Mouse (Mus musculus) bone marrow macrophage, adult 2 months (primary cell): ENCODE measurements at regions not wholly inside any gene's neighbourhood (a gene's known extent, or its start where the extent isn't known, plus 50 kb on each side); places are given as distances from the start of the nearest gene placed in this dataset.
A peak's percentile ranks its signal among the peaks of the same experiment; 100 is the strongest.

Experiments
- H3K27ac ChIP-seq: 2 replicates; pipeline ENCODE4 v1.5.1; 2012; ENCODE audit warnings: low read depth, low read length; ENCODE audit not compliant: insufficient read depth
- H3K4me1 ChIP-seq: 2 replicates; pipeline ENCODE4 v1.6.1; 2012; ENCODE audit warnings: low read length; ENCODE audit not compliant: control insufficient read depth, insufficient read depth
- H3K4me3 ChIP-seq: 2 replicates; pipeline ENCODE4 v1.5.1; 2012; ENCODE audit warnings: mild to moderate bottlenecking, low read length, moderate library complexity; ENCODE audit not compliant: insufficient read depth
- CTCF ChIP-seq: IDR thresholded peaks from 2 replicates; pipeline ENCODE4 v1.5.1; 2012; ENCODE audit warnings: low read depth, mild to moderate bottlenecking, low read length, moderate library complexity
- POLR2A ChIP-seq: IDR thresholded peaks from 2 replicates; pipeline ENCODE4 v1.6.1; 2012; ENCODE audit warnings: mild to moderate bottlenecking, low read depth, low read length, borderline replicate concordance

- no peak for TF ChIP-seq CTCF
- no peak for TF ChIP-seq POLR2A
- Histone ChIP-seq H3K4me3 (no peak overlapping the region), H3K4me1 (peaks cover 35% of the 10 kb centered on the region), H3K27ac (peak overlapping the region; percentile 84)
Observed at GRCm38 (mm10) chr13:101909026-101909425, 141.0 kb upstream of the Pik3r1 start.

DNA sequence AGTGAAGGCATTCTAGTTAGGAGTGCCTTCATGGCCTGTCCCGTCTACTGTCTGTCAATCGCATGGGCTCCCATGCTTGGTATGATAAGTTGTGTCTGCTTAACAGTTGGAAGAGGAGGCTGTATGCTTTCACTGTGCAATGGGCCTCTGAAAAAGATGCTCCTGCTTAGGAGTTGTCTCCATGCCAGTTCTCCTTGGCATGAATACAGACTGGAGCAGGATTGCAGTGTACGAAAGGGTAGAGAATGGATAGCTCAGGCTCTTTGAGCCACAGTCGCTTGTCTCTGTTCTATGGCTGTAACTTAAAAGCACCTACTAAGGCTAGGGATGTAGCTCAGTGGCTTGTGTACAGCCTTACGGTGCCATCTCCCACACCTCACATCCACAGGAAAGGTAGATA, 142.7 kb upstream of the Pik3r1 start:
- TF ChIP-seq CTCF (no peak), POLR2A (no peak)
- H3K4me3 ChIP-seq = no peak overlapping the region
- no peak overlapping the region for H3K27ac ChIP-seq
- peaks cover 38% of the 10 kb centered on the region for H3K4me1 ChIP-seq

GRCm38 (mm10) chr13:101914132-101914531, 146.1 kb upstream of the Pik3r1 start:
- no peak for TF ChIP-seq POLR2A
- TF ChIP-seq CTCF = no peak
- Histone ChIP-seq H3K4me1 (peaks cover 32% of the 10 kb centered on the region), H3K27ac (no peak overlapping the region), H3K4me3 (no peak overlapping the region)

DNA sequence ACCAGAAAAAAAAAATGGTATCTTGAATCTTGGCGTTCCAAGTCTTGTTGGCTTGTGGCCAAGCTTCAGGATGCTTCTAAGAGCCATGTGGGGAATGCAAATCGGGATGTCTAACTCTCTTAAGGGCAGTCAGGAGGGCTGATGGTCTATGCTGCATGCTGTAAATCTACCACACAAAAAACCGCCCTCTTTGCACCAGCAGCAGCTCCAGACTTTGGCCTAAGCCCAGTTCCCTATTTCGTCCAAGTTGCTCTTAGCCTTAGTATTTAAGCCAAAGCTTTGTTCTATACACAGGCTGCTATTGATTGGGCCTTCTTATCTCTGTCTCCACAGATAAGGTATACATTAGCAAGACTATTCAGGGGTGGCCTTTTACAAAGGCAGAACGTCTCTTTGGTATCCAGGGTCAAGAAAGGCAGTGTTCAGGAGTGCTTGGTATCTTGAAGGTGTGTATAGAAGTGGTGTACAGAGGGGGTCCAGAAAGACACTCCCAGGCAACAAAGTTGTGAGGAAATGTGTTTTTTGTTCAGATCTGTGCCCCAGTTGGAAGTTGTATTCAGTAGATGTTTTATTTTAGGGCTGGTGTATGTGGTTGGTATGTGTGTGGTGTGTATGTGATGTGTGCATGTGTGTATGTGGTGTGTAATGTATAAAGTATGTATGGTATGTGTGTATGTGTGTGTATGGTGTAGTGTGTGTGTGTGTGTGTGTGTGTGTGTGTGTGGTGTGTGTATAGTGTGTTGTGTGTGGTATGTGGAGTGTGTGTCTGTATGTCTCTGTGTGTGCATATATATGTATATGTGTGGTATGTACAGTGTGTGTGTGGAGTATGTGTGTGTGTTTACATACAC, 146.9 kb upstream of the Pik3r1 start:
- H3K27ac ChIP-seq = no peak overlapping the region
- no peak overlapping the region for H3K4me3 ChIP-seq
- no peak for TF ChIP-seq CTCF
- no peak for TF ChIP-seq POLR2A
- peaks cover 25% of the 10 kb centered on the region for H3K4me1 ChIP-seq

DNA sequence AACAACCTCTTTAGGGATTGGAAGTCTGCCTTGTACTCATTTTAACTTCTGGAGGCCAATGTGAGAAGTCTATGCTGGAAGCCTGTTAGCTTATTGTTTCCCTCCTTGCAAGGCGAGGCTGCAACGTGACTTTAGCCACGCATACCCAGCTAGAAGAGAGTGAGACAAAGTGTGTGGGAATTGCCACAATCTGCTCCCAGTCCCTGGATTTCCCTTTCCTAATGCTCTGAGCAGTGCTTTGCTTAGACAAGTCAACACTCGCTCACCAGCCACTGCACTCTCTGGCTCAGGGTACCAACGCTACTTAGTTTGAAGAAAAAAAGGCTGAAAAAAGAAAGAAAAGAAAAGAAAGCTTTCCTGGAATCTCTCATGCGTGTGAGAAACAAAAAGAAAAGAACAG, 147.5 kb upstream of the Pik3r1 start:
- Histone ChIP-seq H3K4me3 (no peak overlapping the region), H3K4me1 (peaks cover 25% of the 10 kb centered on the region), H3K27ac (no peak overlapping the region)
- TF ChIP-seq CTCF (no peak), POLR2A (no peak)

- no peak overlapping the region for H3K4me3 ChIP-seq
- no peak for TF ChIP-seq POLR2A
- TF ChIP-seq CTCF = no peak
- peaks cover 25% of the 10 kb centered on the region for H3K4me1 ChIP-seq
Observed at GRCm38 (mm10) chr13:101915948-101916594, 148.1 kb upstream of the Pik3r1 start.

GRCm38 (mm10) chr13:101916876-101917275, 148.9 kb upstream of the Pik3r1 start:
- H3K4me1 ChIP-seq = peaks cover 25% of the 10 kb centered on the region
- no peak for TF ChIP-seq CTCF
- no peak for TF ChIP-seq POLR2A
- no peak overlapping the region for H3K4me3 ChIP-seq
- no peak overlapping the region for H3K27ac ChIP-seq

More at GRCm38 (mm10) chr13:101915948-101916594, 148.1 kb upstream of the Pik3r1 start:
- no peak overlapping the region for H3K27ac ChIP-seq

GRCm38 (mm10) chr13:101918185-101918584, 150.2 kb upstream of the Pik3r1 start:
- TF ChIP-seq POLR2A (no peak), CTCF (no peak)
- H3K27ac ChIP-seq = peak overlapping the region; percentile 69
- H3K4me3 ChIP-seq = no peak overlapping the region
- H3K4me1 ChIP-seq = peaks cover 25% of the 10 kb centered on the region

DNA sequence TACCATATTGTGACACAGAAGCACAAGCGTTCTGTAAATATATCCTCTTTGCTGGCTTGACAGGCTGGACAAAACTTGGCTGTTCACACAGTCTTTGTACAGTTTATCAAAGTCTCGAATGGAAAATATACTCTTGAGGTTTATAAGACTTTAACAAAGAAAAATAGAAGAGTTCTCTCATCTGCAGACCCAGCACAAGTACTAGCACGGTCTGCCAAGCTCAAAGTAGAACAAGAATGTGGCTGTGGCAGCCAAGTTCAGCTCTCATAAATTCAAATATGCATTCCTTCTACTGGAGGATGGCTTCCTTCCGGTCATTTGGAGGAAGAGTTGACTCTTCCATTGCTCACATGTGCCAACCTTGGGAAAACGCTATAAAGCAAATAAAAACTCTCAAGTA, 151.2 kb upstream of the Pik3r1 start:
- peaks cover 18% of the 10 kb centered on the region for H3K4me1 ChIP-seq
- TF ChIP-seq CTCF (no peak), POLR2A (no peak)
- no peak overlapping the region for H3K4me3 ChIP-seq
- H3K27ac ChIP-seq = no peak overlapping the region

- no peak overlapping the region for H3K4me3 ChIP-seq
- H3K4me1 ChIP-seq = peaks cover 15% of the 10 kb centered on the region
- no peak overlapping the region for H3K27ac ChIP-seq
- no peak for TF ChIP-seq CTCF
- TF ChIP-seq POLR2A = no peak
Observed at GRCm38 (mm10) chr13:101920384-101920783, 152.4 kb upstream of the Pik3r1 start.
